Mouse (Mus musculus): Measurements from ENCODE around the gene Ube2a. TPM values are rescaled to one million over a fixed set of nuclear protein-coding genes. Genes with fewer than 3 reads are reported as not detected.
A peak's percentile ranks its signal among the peaks of the same experiment; 100 is the strongest.
"Not testable (repeated sequence)": the region's sequence is repeated elsewhere in the genome, so short reads cannot be mapped to it uniquely, and the experiment has no call there.

Ube2a gene
- 10 to 100 TPM; 36.5 to 46.1 (median 38.1) TPM for total RNA-seq (2022)

DNA sequence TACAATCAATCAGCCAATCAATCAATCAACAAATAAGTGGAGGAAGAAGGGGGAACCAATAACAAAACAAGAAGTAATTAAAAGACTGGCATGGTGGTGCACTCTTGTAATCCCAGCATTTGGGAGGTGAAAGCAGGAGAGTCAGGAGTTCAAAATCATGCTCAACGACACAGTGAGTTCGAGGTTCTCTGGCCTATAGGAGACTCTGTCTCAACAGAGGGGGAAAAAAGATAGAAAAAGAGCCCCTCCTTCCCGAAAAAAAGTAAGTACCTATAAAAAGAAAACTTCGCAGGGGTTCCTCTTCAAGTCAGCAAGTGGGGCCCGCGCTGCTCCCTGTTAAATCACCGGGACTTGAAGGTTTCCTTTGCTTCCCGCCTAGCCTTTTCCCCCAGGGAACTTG is at the start of gene Ube2a, which contains the start of gene C330007P06Rik:
TSS of gene Ube2a (plus strand) at position 136 of the 400 bp plus-strand sequence.
TSS of gene C330007P06Rik (minus strand) at position 347 of the 400 bp plus-strand sequence.
- DNase-seq (ENCODE audit: low spot score in 2 of 2), result no peak

DNA sequence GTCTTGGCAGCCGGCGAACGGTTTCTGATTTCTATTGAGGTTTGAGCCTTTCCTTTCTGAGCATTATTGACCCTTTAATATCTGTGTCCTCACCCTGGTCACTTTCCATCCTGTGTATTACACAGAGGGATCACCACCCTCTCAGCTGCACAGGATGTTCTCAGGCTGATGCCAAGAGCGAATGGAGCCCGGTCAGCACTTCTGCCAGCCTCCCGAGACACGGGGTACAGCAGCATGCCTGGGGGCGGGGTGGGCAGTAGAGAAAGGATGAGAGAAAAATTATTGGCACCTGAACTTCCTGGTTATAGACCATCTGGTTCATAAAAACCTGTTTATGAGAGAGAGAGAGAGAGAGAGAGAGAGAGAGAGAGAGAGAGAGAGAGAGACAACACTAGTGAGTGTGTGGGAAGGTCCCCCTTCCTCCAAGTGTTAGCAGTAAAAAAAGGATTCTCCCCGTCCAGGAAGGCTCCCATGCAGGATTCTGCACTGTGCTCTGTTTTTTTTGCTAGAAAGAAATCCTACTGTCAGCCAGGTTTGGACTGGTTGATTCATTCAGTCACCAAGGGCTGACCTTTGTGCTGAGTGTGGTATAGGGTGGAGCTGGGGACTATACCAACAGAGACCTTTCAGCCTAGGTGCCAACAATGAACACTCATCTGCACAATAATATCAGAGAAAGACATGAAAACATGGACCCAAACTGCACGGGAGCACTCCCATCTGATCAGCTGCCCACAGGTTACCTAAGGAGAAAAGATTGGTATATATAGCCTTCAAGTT is 49.6 kb upstream of the Ube2a start:
- DNase-seq (ENCODE audit: low spot score in 2 of 2), result no peak

DNA sequence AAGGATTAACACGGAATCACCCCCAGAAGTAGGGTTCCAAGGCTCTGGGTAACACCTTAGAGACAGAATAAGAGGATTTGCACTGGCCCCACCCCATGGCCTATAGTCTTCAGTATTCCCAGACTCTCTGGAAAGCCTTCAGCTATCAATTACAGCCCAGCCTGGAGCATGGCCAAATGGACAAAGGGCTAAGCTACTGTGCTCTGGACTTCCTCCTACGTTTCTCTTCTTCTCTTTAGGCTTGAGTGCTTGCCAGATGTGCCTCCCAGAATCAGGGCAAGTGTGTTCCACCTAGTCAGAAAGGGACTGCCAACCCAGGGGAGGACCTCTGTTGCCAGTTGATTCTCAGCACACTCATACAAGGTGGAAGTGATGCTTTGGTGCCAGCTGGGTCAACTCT is 48.7 kb upstream of the Ube2a start:
- no peak for DNase-seq (ENCODE audit: low spot score in 2 of 2)

GRCm38 (mm10) chrX:36826873-36827272 is 46.8 kb upstream of the Ube2a start:
- no peak for DNase-seq (ENCODE audit: low spot score in 2 of 2)

GRCm38 (mm10) chrX:36830271-36830670 is 43.4 kb upstream of the Ube2a start:
- DNase-seq (ENCODE audit: low spot score in 2 of 2), result peak; percentile 13 to 36

DNA sequence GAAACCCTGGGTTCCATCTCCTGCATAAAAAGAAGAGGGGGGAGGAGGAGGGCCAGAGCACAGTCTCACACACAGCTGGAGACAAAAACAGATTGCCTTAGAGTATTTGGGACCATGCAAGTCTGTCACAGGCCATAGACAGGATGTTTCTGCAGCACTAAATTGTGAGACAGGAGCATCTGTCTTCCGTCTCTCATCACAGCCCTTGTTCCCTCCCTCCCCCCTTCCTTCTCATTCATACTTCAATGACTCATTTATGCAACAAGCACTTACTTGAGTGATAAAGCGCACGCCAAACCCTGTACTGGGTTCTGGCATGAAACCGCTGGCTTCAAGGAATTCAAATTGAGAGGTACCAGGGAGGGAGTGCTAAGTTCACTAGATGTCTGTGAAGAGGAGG is 42.1 kb upstream of the Ube2a start:
- DNase-seq (ENCODE audit: low spot score in 2 of 2), result no peak

- peak; percentile 32 to 35 for DNase-seq (ENCODE audit: low spot score in 2 of 2)
These were observed 40.2 kb upstream of the Ube2a start for GRCm38 (mm10) chrX:36833397-36834084.

DNA sequence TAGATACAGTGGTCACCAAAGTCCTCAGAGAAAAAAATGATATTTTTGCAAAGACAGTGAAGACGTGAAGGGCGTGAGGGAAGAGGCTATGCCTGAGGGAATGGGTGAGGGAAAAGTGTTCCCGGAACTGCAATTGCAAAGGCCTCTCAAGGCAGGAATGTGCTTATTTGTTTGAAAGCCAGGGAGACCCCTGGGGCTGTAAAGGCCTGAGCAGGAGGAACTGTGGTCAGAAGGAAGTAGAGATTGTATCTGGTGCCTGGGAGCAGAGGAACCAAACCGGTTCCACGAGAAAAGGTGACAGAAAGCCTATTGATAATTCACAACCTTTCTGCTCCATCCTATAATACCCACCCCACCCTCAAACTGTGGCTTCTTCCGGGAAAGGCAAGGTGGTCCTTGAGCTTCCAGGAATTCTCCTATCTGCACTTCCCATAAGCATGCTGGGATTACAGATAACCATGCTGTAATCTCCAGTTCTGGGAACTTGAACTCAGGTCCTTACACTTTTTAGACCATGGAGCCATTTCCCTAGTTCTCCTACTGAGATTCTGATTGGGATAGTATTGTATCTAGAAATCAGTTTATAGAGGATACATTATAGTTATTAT is 36.5 kb upstream of the Ube2a start:
- DNase-seq (ENCODE audit: low spot score in 2 of 2), result no peak

- DNase-seq (ENCODE audit: low spot score in 2 of 2), result no peak
These were observed 34.3 kb upstream of the Ube2a start for GRCm38 (mm10) chrX:36839391-36839790.

DNA sequence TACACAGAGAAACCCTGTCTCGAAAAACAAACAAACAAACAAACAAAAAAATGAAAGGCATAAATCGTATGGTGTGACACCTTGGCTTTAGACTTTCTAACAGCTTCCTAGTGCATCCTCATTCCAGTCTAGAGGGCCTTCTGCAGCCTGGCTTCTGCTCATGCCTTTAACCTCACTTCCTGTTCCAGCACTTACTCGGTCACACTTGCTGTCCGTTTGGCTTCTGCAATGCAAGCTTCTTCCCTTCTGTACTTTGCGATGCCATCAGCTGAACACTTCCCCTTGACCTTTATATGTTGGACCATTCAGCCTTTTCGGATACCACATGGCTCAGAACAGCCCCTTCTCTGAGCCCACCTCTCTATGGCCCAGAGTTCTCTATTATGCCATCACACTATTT is 32.0 kb upstream of the Ube2a start:
- DNase-seq (ENCODE audit: low spot score in 2 of 2), result no peak

DNA sequence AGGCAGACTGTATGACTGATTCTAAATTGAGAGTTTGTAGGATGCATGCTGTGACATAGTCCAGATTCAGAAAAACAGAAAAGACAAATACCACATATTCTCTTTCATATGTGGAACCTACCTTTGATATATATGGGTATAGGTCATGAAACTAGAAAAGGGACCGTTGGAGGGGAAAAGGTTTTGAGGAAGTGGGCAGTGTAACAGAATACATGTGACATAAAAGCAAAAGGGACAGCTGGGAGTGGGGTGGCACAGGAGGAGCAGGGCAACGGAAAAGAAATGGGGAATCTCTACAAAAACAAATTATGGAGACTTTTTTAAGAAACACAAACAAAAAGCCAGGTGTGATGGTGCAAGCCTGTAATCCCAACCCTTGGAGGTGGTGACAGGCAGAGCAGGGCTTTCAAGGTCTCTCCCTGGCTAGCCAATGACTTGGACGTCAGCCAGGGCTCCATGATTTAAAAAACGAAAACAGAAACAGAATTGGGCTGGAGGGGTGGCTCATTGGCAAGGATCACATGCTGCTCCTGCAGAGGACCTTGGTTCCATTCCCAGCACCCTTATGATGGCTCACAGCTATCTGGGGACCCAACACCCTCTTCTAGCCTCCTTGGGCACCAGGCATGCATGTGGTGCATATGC is 30.2 kb upstream of the Ube2a start:
- DNase-seq (ENCODE audit: low spot score in 2 of 2), result no peak

- no peak for DNase-seq (ENCODE audit: low spot score in 2 of 2)
These were observed 26.5 kb upstream of the Ube2a start for GRCm38 (mm10) chrX:36847152-36847551.

DNA sequence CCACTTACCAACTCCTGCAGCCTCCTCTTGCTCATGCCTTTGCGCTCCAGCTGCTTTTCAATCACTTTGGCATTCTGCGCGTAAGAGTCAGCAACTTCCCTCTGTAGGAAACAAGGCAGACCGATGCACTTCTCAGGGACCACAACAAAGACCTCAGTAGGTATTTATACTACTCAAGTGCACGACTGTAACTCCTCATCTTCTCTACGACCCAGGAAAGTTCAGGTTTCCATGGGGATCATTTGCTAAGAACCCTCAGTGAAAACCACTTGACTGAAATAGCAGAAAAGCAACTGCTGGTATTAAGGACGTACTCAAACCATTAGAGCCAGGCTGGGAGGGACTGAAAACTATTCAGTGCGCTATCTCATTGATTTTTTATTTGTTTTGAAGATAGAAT is 21.1 kb upstream of the Ube2a start:
- no peak for DNase-seq (ENCODE audit: low spot score in 2 of 2)

- peak; percentile 44 to 68 for DNase-seq (ENCODE audit: low spot score in 2 of 2)
These were observed 9.7 kb upstream of the Ube2a start for GRCm38 (mm10) chrX:36863766-36864608.

DNA sequence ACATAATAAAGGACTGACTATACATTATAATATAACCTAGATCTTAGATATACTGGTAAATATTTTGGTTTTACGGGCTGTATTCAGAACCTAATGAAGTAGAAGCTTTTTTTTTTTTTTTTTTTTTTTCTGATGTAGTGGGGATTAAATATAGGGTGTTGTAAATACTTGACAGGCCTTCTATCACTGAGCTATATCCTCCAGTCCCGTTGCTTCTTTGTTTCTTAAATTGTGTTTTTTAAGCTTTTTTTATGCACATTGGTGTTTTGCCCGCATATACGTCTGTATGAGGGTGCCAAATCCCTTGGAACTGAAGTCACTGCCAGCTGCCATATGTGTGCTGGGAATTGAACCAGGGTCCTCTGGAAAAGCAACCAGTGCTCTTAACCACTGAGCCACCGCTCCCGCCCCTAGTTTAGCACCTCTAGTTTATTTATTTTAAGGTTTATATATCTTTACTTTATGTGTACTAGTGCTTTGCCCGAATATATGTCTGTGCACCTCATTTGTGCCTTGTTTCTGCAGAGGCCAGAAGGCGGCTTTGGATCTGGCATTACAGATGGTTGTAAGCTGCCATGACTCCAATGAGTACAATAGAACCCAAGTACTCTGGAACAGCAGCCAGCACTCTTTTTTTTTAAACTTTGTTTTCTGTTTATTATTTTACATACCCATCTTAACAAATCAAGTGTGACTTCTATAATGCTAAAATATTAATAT is 8.9 kb upstream of the Ube2a start:
- no peak for DNase-seq (ENCODE audit: low spot score in 2 of 2)

- no peak for DNase-seq (ENCODE audit: low spot score in 2 of 2)
These were observed 3.3 kb upstream of the Ube2a start for GRCm38 (mm10) chrX:36870372-36870771.

- DNase-seq (ENCODE audit: low spot score in 2 of 2), result peak; percentile 74 to 83
These were observed 537 bp downstream of the Ube2a start for GRCm38 (mm10) chrX:36874178-36874696.

DNA sequence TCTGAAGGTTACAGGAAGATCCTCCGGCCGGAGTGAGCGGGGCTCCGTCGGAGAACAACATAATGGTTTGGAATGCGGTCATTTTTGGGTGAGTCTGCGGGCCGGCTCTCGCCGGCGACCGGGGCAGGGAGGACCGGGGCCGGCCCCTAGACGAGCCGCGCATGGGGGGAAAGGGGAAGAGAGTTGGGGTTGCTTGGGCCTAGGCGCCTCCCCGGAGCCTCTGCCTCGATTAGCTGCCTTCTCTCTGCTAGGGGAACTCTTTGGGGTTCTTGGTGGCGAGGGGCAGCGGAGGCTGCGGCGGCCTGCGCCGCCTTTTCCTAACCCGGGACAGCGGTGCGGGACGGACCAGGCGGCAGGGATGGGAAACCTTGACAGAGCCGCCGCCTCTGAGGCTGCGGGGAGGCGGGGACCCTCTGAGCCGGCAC is 1.0 kb downstream of the Ube2a start:
- no peak for DNase-seq (ENCODE audit: low spot score in 2 of 2)

- DNase-seq (ENCODE audit: low spot score in 2 of 2), result no peak
These were observed 11.0 kb downstream of the Ube2a start for GRCm38 (mm10) chrX:36884719-36885118.

GRCm38 (mm10) chrX:36898931-36899330 is 25.2 kb downstream of the Ube2a start:
- not testable (repeated sequence) for DNase-seq (ENCODE audit: low spot score in 2 of 2)

Measured in gastrocnemius, adult 8-10 months (tissue).